Mouse (Mus musculus): ENCODE results near the gene Igfbp2.

DNA sequence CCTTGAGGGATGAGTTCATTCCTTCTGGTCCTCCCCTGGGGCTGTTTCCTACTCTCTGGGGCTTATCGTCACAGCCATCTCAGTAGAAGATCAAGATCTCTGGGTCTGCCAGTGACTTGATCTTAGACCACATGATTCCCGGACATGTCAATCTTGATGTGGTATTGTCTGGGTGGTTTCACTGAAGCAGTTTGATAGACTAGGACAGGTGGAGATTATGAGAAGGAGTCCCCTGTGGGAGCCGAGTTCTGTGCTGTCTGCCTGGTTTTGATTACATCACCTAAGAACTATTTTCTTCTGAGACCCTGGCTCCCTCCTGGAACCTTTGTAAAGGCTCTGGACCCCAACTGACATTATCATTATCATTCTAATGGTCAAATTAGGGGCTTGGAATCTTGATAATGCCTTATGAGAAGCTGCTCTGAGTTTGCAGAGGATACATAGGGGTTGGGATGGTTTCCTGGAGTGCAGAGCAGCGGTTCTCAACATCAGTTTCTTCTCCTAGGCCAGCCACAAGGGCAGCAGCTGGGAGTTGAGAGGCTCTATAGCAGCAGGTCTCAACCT is 27.1 kb upstream of the Igfbp2 start:
- TF ChIP-seq CTCF (IDR thresholded peaks at IDR 0.05; ENCODE audit: control insufficient read depth, insufficient read depth, insufficient read length) (no peak), MYOG (IDR thresholded peaks at IDR 0.05; ENCODE audit: control insufficient read depth, extremely low read depth, insufficient read length) (no peak), FOSL1 (IDR thresholded peaks at IDR 0.05; ENCODE audit: insufficient read depth, low read length, poor library complexity, severe bottlenecking) (no peak)

All from C2C12 (cell line).